Mouse (Mus musculus) mesoderm, embryonic 11.5 days (tissue): Measurements from ENCODE around the gene Trmt10a.
"Not testable (repeated sequence)": the region's sequence is repeated elsewhere in the genome, so short reads cannot be mapped to it uniquely, and the experiment has no call there.

Experiments used
- DNase-seq: peaks from one replicate; pipeline ENCODE4 v3.0.0-alpha.2; 2012; ENCODE audit warnings: low read depth, low spot score

Gene Trmt10a

DNA sequence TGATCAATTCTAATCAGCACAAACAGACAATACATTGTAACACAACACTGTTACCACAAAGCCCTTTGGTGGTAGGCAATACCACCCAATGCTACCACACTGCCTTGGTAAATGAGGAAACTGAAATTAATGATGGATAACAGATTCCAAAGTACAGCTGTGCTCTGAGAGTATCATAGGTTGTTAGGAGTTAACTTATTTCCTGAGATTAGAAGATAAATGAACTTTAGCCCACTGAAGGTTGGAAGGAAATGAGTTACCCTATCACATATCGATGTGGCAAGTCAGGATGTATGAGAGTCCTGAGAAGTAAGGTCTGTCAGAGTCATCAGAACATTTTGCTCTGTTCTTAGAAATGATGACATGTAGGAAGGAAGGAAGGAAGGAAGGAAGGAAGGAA, 8.7 kb upstream of the Trmt10a start:
- no peak for DNase-seq

DNA sequence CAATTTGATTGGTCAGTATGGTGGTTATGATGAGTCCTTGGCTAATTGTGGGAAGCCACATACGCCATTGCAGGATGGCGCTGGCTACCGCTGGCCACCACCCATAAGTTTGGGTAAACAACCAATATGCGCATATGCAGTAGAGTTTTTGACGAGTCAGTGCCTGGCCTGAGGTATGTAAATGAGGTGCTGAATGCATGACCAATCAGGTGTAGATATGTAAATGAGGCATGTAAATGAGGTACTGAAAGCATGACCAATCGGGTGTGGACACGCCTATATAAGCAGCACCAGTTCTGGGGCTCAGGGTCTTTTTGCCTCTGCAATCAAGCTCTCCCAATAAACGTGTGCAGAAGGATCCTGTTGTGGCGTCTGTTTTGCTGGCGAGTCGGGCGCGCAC, 5.1 kb upstream of the Trmt10a start:
- not testable (repeated sequence) for DNase-seq

DNA sequence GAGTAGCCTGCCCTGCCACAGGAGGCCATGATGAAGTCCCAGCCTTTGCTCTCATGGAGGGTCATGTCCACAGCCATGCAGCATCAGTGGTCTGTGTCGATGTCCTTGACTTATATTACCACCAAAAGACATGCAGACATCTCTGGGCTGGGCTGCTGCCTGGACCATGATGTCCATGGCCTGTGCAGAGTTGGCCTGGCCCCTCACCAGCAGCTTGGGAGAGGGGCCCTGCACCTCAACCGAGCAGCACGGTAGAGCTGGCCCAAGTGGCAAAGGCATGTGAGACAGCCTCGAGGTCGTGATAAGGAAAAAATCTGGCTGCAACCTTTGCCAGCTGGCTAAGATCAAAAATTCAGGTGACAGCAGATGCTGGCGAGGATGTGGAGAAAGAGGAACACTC, 3.6 kb upstream of the Trmt10a start:
- DNase-seq, result no peak

DNA sequence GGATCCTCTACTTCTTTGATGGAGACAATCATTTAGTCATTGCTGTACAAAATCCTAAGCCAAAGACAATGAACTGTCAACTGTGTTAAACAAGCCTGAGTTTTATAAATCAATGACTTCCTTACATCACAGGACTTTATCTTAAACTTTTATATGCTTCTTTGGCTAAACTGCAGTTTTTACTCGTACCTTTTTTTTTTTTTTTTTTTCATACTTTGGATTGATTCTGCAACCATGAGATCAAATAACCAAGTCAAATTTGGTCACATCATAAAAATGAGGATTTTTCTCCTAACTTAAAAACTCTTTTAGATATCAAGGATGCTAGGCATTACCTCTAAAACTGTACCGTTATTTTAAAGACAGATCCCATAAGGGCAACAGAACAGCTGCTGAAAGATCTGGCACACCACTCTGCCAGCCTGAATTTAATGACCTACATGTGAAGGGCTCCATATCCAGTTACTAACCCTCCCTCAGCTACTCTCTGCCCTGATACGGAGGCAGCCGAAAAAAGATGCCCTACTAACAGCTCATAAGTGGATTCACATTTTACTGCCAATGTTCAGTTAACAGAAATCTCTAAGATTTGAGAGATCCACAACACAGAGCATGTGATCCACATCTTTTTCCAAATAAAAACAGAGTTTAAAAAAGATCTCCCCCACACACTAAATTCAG, 1.1 kb upstream of the Trmt10a start:
- DNase-seq, result peak; percentile 30

DNA sequence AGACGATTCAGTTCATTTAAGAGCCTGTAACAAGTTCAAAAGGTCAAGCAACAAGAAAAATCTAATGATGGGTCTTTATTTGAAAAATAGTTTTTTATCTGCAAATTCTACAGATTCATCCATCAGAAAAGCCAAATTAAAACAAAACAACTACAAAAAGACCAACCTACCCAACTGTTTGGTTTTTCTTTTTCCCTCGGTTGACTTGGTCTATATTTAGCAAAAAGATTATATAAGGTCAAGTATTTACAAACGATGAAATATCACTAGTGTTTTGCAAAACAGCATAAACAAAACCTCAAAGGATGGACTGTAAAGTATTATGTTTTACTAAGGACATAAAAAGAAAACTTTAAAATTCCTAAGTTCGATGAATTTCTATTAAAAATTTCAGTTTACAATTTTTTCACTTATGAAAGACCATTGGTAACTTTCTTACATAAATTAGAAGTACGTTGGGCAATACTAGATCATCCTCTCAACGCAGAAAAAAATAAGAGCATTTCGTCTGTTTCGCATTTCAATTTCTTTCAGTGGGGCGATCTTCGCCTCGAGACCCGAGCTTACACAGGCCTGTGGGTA, 424 bp upstream of the Trmt10a start:
- DNase-seq, result no peak

DNA sequence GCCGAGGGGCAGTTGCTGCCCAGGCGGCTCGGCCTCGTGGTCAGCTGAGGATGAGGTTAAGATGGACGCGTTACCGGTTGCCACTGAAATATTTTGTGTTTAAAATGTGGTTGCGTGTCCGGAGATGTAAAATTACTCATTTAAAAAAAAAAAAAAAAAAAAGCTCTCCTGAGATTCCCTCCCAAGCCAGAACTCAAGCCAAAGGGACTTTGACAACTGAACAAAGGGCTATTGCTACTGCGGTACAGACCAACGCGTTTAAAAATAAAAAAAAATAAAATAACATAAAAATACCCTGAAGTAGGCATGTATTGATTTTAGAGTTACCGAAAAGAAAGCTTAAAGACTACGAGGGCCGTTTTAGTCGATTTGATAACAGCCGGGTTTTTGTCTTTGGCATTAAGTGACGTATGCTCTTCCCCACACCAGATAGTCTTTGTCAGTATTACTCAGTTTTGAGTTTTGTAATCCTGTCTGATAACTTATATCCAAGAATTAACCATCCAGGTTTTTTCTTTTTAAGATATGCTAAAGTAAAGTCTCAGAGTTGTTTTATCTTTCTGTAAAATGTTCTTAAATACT, 903 bp downstream of the Trmt10a start:
- DNase-seq, result no peak

DNA sequence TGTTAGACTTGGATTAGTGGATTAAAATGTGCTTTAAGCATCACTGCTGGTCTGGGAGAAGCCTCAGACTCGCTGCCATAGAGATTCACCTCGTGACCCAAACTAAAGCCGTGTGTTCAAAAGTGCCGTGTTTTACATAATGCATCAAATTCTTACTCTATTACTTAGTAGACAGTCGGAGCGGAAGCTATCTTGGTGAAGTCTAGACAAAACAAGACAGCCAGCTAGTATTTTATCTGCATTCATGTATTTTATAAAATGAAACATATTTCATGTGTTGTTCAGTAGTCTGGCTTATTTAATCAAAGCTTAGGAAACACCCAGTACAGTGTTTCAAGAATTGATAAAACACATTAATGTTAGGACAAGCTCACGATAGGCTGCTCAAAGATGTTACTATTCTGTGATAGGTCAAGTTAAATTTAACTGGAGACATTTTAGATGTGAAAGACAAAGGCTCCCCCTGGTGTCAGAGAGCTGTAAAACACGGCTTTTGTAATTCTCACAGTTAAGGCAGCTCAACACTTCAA, 1.5 kb downstream of the Trmt10a start, which contains the start of gene Mttp:
Gene Mttp, minus strand, starts transcription at position 327 of the 530 bp plus-strand sequence.
- DNase-seq, result peak; percentile 89

DNA sequence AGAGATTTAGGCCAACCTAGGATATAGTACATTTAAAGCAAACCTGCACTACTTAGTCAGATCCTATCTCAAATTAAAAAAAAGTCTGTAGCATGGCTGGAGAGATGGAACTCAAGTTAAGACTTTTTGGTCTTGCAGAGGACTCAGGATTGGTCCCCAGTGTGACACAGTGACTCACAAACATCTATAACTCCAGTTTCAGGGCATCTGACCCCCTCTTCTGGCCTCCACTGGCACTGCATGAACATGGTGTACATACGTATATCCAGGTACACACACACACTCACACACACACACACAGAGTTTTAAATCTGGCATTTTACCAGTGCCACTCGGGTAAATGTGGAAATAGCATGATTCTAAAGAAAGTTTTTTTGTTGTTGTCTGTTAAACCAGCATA, 5.6 kb downstream of the Trmt10a start:
- DNase-seq, result no peak

DNA sequence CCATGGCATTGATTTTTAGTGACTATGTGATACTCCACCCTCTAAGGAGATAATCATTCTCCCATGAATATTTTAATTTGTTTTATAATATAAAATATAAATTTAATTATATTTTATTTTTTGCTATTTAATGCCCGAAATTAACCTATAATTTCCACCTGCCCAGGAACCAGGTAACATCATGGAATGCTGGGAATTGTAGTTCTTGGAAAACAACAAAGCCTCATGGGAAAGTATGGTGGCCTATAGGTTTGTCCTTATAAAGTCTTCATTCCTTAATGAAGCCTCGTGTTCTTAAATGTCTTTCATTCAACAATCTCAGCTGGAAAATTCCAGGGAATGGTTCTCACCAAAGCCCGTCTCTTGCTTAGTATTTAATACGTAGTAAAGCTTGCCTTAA, 11.8 kb downstream of the Trmt10a start:
- DNase-seq, result no peak

DNA sequence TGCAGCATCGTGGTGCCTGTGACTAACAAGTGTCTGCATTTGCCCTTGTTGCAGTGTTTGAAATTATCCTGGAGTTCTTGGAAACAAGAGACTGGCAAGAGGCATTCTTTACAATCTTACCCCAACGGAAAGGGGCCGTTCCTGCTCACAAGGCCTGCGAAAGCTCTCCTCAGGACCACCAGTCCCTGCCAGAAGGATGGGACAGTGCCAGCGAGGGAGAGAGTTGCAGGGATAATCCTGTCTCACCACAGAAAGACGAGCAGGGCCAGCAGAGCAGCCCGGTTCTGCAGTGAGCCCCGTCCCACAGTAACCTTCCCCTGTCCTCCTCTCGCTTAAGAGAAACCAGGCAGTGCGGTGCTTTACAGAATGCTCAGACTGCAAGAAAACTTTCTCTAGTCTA, 13.4 kb downstream of the Trmt10a start:
- DNase-seq, result no peak

DNA sequence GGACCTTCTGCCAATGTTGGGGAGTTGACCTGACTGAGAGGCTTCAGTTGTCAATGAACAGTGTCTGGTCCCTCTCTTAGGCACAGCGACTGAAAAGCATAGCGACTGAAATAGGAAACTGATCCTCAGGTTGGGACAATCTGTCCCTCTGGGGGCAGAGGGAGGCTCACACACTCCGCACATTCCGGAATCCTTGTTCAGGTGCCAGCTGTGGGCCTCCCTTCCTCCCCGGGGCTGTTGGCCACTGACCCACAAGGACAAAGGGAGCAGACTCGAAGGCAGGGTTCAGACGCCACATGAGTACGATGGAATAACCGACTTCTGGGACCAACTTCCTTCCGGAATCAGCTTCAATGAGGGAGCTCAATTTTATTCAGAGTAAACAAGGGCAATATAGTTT, 18.4 kb downstream of the Trmt10a start:
- no peak for DNase-seq

DNA sequence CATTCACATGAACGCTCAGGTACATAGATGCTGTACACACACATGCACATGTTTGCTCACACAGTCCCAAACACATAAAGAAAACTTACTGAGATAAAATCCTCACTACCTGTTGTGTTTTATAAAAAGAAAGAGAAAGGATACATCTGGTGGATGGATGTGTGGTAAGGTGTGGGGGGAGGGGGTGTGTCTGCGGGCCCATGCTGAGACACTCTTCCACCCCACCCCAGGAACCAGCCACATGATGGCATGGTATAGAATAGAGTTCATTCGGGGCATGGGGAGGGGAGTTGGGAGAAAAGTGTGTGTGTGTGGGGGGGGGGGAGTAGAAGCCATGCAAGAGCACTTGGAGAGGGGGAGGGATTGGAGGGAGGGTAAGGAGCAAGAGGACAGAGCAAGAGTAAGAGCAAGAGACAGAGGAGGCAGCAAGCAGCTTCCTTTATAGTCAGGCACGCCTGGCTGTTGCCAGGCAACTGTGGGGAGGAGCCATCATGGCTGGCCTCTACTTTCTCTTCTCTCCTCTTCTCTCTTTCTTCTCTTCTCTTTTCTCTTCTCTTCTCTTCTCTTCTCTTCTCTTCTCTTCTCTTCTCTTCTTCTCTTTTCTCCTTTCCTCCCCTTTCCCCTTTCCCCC, 19.4 kb downstream of the Trmt10a start:
- no peak for DNase-seq

DNA sequence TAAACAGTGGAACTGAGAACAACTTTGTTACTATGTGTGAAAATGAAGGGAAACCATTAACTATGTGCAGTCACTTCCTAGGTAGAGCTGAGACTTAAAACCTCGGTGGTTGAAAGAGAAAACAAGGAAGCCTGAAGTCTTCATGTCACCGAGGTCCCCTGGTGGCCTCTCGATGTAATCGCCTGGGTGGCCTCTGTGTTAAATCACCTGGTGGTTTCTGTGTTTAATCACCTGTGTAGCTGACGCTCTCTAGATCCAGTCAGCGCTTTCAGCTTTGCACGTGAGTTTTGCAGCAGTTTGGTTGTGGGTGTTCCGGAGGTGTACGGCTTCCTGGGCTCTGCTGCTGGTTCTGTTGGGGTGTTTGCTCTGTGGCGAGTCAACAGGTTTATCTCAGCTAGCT, 30.0 kb downstream of the Trmt10a start:
- DNase-seq, result no peak

DNA sequence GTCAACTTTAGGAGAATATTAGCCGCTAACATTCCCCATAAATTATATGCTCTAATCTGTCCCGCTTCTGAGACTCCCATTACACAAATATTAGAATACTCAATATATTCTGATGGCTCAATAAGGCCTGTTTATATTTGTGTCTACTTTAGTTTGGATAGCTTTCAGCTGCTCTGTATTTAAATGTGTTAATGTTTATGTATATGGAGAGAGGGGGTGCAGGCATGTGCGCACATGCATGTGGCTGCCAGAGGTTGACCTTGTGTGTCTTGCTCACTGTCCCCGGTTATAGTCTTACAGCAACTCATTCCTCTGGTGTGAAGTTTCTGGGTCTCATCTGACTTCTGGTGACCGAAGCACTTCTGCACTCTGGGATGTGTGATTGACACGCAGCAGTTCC, 32.3 kb downstream of the Trmt10a start:
- DNase-seq, result no peak

DNA sequence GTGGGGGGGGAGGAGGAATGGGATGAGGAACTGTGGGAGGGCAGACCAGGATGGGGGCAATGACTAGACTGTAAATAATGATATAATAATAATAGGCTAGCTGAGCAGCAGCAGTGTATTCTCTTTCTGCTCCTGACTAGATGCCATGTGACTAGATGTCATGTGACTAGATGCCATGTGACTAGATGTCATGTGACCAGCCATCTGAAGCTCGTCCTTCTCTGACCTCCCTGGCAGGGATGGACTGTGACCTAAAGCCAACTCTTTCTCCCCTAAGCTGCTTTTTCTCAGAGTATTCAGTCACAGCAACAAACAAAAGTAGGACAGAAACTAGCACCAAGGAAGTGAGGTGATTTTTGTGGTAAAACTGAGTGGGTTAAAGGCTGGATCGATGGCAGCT, 38.8 kb downstream of the Trmt10a start:
- no peak for DNase-seq

DNA sequence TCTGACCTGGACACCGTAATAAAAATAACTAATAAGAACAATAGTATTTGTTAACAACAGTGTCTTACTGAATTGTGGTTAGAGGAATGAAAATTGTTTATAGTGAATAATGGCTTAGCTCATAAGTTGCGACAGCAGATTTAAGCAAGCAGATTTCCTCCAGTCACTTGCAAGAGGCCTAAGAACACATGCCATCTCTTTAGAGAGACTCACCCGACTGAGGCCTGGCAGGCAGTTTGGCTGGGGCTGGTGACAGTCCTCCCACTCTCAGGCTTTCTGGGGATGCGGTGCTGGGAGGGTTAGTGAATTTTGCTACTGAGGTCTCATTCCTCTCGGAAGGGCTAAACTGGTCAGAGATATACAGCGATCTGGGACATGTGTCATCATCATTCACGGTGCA, 40.1 kb downstream of the Trmt10a start:
- DNase-seq, result no peak

DNA sequence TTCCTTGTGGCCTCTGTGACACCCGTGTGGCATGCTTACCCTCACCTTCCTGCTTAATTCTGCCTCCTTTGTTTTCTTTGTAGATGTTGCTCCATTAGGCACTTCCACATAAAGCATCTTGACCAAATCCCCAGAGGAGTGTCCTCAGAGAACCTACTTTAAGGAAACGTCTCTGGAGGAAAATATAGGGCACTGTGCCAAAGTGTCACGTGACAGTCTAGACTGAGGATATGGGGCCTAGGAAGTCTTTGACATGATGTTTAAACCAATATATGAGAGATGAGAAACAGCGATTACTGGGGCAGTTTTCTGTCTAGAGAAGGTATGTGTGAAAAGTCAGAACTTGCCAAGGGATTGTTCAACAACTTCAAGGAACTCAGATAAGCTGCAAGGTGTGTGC, 42.0 kb downstream of the Trmt10a start:
- DNase-seq, result no peak

DNA sequence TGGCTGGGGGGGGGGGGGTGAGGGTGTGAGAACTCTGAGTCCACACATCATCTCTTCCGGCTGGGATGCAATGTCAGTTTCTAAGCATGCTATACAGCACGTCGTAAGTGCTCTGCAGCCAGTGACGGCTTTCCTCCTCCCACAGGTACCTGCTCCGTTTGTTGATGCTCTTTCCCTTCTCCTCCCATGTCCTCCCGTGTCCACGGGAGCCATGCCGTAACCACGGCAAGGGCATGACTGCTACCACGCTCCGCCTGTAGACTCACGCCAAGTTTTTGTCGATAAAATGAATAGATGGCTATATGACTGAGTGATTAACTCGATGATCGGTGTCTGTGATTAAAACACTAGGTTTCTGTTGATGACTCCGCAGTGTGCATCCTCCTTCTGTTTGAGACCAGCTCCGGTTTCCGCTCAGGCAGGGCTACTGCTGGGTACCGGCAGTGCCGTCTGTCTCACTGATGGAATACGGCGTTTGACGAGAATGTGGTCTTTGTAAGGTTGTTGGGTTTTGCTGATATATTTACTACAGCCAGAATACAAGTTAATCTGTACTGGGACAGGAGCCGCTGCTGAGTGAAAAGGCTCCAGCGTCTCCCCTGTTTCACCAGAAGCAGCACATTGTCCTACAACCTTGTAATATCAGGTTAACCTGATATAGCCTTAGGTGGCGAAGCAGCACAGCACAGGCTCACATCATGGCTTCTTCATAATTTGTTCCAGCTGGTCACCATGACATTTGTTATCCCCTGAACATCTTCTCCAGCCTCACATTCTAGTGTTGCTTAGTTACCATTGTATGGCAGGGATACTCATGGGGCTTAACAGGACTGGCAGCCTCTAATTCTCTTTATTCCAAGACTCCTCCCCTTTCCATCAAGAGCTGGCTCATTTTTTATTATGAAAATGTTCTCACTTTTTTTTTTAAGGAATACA, 43.0 kb downstream of the Trmt10a start:
- peak; percentile 49 for DNase-seq

DNA sequence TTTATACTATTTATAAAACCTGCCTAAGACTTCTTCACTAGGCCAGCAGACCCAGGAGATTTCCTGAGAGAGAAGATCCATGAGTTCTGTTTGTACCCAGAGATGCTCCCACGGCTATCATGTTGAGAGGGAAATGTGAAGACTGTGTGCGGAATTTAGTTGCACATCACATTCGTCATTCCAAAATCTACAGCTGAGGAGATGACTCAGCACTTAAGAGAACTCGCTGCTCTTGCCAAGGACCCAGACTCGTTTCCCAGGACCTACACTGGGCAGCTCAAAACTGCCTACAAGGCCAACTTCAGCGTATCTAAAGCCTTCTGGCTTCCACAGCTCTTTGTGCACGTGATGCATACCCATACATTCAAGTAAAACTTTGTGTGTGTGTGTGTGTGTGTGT, 49.0 kb downstream of the Trmt10a start:
- no peak for DNase-seq

DNA sequence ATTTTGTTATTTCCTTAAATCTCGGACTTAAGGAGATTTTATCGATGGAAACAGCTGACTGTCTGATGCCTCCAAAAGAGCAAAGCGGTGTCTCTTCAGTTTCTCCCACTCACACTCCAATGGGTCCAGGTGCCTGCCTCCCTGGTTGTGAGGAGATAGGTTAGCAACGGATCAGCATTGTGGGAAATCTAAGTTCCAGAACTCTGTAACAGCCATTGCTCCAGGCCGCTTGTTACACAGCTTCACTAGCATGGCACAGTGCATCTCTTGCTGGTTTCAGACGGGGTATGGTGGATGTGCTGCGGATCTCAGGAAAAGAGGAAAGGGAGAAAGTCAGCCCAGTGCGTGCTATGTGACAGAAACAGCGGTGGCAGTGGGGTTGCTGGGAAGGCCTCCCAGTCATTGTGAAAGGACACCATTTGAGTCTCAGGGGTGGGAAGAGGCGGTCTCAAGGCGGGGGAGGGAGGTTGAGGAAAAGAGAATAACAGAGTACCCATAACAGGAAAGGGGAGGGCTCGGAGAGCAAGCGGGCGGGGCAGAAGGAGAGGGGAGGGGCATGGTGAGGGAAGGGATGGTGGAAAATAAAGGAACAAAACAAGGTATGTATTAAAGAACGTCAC, 50.5 kb downstream of the Trmt10a start, which contains the start of gene 4930579F01Rik:
Gene 4930579F01Rik, minus strand, starts transcription at position 143 of the 620 bp plus-strand sequence.
- no peak for DNase-seq

DNA sequence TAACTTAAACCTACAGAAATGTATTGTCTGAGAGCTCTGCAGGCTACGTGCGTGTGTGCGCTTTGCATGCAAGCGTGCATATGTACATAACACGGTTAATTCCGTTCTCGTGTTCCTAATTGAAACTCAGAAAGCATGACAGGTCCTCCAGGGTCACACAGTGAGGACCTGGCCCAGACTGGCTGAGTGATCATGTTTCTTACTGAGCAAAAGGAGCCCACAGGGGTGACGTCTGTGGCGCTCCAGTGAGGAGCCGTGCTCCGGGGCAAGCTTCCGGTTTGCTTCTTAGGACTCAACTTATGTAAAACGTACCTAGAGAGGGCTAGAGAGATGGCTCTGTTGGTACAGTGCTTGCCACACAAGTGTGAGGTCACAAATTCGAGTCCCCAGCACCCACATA, 53.8 kb downstream of the Trmt10a start:
- DNase-seq, result no peak
